Mouse (Mus musculus) kidney, postnatal 25 days (tissue): Measurements from ENCODE around the gene Atp4b.

Source experiments
- DNase-seq, 2 experiments: peaks; one replicate each; pipeline ENCODE4 v3.0.0; 2021; ENCODE audit warnings: mixed read lengths in 2 of 2

The Atp4b gene

DNA sequence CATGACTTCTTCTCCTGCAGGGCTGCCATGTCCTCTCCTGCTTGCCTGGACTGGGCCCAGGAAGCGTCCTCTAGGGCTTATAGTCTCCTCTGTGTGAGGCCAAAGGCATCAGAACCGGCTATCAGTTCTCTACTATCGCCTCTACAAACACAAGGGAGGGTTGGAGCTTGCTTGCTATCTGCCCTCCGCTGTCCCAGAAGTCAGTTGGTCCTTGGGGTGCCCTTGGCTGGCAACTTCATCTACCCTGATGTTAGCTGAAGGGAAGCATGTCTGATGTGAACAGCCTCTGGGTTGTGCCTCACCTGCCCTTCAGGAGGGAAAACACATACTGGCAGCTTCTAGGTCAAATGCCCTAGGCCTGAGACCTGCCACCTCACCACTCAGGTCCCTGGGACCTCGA lies at the start of gene Atp4b:
Gene Atp4b (minus strand): TSS at position 101 of the 400 bp plus-strand sequence.
- no peak for DNase-seq

DNA sequence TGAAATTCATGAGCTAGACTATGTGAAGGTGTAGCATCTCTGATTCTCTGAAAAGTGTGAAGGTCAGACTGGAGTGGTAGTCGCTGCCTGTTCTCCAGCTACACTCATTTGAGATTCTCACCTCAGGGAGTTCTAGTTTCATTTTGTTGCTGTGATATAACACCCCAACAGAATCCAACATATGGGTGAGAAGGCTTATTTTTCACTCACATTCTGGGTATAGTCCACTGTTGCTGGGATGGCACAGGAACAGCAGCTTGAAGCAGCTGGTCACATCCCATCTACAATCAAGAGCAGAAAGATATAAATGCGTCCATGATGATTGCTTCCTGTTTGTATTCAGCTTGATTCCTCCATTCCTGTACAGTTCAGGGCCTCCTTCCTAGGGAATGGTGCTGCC lies 45.5 kb upstream of the Atp4b start:
- no peak for DNase-seq

- DNase-seq, result no peak
Measured at GRCm38 (mm10) chr8:13437531-13437930, 40.9 kb upstream of the Atp4b start.

DNA sequence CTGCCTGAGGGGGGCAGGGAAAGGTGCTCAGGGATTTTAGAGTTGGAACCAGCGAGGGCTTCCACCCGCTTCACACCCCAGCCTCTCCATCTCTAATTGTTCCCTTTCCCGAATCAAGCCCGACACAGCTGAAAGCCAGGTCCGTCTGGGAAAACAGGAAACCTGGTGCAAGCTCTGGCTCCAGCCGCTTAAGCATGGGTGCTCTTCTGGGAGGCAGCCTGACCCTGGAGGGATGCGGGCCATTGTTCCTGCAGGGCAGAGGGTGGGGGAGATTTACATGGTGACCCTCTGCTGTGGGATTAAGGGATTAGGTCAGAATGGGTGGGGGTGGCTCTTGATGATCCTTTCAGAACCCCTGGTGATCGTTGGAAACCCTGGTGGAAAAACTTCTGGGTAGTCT lies 39.4 kb upstream of the Atp4b start:
- no peak for DNase-seq

- DNase-seq, result no peak
Measured at GRCm38 (mm10) chr8:13434889-13435288, 38.3 kb upstream of the Atp4b start, which contains the start of gene Tmem255b. Gene Tmem255b (plus strand): TSS chr8:13435189.

DNA sequence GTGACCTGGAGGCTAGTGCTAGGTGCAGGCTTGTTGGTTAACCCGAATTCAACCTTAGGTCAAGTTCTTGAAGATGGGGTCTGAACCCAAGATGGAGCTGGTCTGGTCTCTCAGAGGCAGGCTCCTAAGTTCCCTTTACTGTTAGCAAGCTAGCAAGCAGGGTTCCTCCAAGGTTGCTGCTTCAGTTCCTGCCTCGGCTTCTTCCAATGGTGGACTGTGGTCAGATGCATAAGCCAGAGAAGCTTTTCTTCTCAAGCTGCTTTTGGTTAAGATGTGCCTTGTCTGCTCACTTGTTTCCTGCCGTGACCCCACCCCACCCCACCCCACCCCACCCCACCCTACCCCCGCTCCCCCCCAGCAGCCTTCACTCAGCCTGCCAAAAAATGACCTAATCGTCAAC lies 36.5 kb upstream of the Atp4b start:
- no peak for DNase-seq

DNA sequence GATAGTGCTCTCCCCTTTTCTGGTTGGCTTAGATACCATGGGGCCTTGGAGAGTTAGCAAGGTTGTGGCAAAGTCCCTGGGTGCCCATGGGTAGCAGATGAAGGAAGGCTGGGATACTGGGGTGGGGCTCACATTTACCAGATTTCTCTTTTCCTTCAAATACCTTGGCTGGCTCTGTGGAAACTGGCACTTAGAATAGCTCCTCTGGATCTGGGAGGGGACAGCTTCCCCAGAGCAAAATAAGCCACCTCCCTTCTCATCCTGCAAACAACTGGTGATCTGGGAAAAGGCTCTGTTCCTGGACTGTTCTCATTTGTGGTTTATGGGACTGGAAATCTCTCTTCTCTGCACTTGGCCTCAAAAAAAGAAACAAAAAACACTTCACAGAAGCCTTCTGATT lies 34.2 kb upstream of the Atp4b start:
- peak in 1 of 2 experiments; percentile 11 for DNase-seq

- DNase-seq, result no peak
Measured at GRCm38 (mm10) chr8:13430412-13430811, 33.8 kb upstream of the Atp4b start.

DNA sequence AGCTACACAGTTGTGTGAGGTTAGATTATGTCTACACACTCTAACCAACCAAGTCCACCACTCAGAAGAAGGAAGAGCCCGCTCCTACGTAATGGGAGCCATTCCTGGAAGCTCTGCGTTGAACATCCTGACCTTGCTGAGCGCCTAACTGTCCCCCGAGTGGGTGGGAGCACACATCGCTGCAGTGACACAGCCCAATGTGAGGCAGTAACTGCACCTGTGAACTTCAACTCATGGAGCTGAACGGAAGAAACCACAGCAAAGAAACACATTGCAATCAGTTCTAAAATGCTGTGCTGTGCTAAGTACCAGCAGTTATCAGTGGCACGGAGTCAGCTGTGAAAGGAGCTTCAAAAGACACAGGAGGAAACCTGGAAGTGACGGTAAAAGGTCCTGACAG lies 31.5 kb upstream of the Atp4b start:
- DNase-seq, result no peak

- DNase-seq, result peak in 1 of 2 experiments; percentile 34
Measured at GRCm38 (mm10) chr8:13427351-13427750, 30.7 kb upstream of the Atp4b start.

DNA sequence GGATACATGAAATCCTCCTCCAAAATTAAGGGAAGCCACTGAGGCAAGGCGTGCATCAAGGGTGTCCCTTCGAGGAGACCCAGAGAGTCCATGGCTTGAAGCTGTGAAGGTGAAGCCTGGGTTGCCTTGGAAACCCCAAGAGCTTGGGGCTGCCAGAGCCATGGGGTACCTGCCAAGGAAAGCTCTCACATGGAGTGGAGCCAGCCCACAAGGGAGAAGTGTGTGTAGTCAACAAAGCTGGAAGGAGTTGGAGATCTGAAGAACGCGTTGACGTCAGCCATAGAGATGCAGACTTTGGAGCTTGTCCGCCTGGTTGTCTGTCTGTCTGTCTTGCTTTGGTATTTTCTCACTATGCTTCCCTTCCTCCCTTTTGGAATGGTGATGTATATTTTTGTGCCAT lies 24.3 kb upstream of the Atp4b start:
- DNase-seq, result no peak

GRCm38 (mm10) chr8:13419111-13419639 lies 22.6 kb upstream of the Atp4b start:
- DNase-seq, result no peak

GRCm38 (mm10) chr8:13415879-13416278 lies 19.3 kb upstream of the Atp4b start:
- no peak for DNase-seq

DNA sequence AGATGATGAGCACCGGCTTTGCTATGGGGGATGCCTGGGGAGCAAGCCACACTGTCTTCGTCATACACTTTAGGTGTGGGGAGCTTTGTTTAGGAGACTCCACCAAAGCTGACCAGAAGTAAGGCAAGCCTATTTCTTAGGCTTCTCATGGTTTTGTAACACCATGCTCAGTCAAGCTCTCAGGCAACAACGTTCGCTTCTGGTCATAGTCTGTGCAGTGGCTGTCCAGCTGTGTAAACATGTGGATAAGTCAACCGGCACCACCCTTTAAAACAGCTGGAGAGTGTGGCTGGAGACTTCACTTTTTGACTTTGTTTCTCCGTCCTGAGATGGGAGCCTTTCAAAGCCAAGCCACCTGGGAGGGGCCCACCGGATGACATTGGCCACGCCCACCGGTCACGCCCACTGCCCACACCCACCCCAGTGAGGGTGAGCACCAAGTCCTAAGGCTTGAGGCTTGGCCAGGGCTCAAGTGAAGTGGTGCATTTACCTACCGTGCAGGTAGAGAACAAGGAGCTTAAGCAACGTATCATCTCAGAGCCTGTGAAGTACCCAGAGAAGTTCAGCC lies 17.3 kb upstream of the Atp4b start:
- peak in 1 of 2 experiments; percentile 5 for DNase-seq

DNA sequence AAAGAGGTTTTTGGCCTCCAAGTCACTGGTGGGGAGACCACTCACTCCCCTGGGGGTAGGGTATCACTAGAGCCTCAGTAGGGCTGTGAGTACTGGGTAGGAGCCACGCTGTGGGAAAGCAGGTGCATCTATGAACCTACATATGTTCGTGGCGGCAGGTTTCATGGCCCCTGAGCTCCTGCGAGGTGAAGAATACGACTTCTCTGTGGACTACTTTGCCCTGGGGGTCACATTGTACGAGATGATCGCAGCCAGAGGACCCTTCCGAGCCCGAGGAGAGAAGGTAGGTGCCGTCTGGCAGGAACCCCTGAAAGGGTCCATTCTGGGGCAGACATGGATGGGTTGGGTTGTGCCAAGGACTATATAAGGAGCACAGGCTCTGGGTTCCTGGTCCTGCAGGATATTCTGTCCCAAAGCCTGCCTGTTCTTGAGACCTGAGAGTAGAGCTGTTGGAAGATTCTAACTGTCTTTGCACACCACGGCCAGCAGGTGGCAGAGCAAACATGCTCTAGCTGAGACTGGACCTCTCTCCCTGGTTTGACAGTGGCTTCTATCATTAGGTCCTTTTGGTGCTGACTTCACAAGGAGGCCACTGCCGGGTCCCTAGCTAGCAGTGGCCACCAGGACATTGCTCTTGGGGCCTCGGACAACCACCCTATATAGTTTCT lies 16.4 kb upstream of the Atp4b start:
- DNase-seq, result peak in 1 of 2 experiments; percentile 67

- peak; percentile 64 to 72 for DNase-seq
Measured at GRCm38 (mm10) chr8:13411597-13411996, 15.0 kb upstream of the Atp4b start.

DNA sequence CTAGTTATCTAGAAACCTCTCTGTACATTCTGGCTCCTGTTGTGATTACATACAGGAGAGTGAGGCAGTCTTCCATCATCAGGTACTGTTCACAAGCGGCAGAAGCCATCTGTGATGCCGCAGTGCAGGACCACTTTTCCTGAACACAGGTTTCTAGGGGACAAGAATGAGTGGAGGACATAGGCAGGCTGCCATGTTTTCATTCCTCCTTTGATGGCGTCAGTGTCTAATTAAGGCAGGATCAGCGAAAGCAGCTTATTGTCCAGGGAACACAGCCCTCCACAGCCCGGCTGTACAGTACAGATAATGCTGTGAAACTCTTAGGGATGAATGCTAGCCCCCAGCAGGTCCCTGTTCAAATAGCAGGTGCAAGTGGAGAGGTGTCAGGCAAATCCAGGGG lies 9.4 kb upstream of the Atp4b start:
- no peak for DNase-seq

- DNase-seq, result no peak
Measured at GRCm38 (mm10) chr8:13404666-13405131, 8.1 kb upstream of the Atp4b start, which contains the start of gene Grk1. Gene Grk1 (plus strand): TSS chr8:13405081.

- no peak for DNase-seq
Measured at GRCm38 (mm10) chr8:13403517-13403916, 6.9 kb upstream of the Atp4b start.

DNA sequence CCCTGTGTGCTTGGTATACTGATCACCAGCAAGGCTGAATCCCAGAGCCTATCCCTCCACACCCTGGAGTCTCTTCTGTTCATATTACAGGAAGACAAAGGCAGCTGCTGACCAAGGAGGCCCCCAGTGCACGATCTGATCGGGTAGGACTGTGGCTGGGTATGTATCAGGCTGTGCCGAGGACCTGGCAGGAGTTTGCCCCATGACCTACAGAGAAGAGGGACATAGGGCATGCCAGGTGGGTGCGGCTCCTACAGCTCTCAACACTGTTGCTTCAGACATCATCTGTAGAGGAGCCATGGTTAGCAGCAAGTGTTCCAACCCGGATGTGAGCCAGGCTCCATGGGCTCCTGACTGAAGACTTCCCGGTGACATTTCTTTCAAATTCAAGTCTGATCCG lies 2.8 kb downstream of the Atp4b start:
- no peak for DNase-seq

DNA sequence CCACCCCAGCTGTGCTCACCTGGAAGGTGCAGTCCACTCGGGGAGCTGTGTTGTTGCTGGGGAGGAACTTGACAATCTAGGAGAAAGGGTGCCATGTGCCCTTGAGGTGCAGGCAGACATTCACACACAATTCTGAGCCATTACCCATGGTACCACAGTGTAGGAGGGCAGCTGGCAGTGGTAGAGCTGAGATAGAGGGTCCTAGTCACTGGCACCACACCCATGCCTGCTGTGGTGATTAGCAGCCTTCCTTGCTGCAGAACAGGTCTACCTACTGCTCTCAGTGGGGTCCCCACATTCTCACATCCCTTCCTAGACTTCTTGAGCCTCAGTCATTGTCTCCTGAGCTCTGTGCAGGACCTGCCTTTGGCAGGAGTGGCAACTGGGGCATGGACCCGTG lies 7.9 kb downstream of the Atp4b start:
- no peak for DNase-seq

GRCm38 (mm10) chr8:13387728-13388127 lies 8.9 kb downstream of the Atp4b start:
- no peak for DNase-seq

DNA sequence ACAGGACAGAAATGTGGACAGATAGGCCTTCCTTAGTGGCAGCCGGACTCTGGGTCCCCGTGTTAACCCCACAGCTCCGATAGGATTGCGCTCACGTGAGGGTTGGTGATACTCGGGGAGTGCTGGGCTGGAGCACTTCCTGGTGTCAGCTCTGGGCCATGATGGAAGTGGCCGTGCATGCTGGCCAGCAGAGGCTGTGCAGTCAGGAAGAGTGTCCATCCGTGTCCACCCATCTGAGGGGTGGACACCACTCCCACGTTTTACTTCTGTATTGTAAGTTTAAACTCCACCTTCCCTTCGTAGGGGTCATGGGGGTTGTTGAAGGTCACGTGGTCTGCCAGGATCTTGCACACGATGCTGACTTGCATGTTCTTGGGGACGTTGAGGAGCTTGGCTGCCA lies 10.3 kb downstream of the Atp4b start:
- DNase-seq, result no peak

DNA sequence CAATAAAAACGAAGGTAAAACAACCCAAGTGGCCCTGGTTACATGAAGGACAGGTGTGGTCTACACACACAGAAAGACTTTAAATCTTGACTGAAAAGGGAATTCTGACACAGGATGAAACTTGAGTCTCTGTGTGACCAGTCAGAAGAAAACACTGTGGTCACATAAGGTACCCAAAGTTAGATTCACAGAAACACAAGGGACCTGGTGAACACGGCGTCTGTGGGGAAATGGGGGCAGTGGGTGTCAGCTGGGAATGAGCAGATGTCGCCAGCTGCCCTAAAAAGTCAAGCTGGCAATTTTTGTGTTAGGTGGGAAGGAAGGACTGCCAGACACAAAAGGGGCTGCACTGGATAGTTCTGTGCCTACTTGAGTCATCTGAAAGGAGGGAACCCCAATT lies 13.6 kb downstream of the Atp4b start:
- no peak for DNase-seq
